Mouse (Mus musculus) MEL (cell line): Measurements from ENCODE around the gene Usp29.

Experiments
- CTCF ChIP-seq, 3 experiments: IDR thresholded peaks in 2 of 3; conservative IDR thresholded peaks in 1 of 3; 2 replicates each; pipeline ENCODE4 v1.5.1; 2011 to 2012; ENCODE audit warnings: low read length in 3 of 3, low read depth in 2 of 3, mild to moderate bottlenecking in 2 of 3, improper control_type of control experiment in 1 of 3, inconsistent platforms in 1 of 3, mixed read lengths in 1 of 3, moderate library complexity in 1 of 3; ENCODE audit not compliant: control insufficient read depth in 1 of 3, insufficient read depth in 1 of 3, poor library complexity in 1 of 3, severe bottlenecking in 1 of 3
- EP300 ChIP-seq, 2 experiments: IDR thresholded peaks; 2 replicates each; pipeline ENCODE4 v1.6.1; 2011; ENCODE audit warnings: improper control_type of control experiment in 2 of 2, low read length in 2 of 2, low read depth in 1 of 2, mild to moderate bottlenecking in 1 of 2
- ETS1 ChIP-seq: IDR thresholded peaks from 2 replicates; pipeline ENCODE4 v1.6.1; 2012; ENCODE audit warnings: low read depth, mild to moderate bottlenecking, inconsistent platforms, low read length, improper control_type of control experiment, moderate library complexity
- GABPA ChIP-seq: IDR thresholded peaks from 2 replicates; pipeline ENCODE4 v1.6.1; 2012; ENCODE audit warnings: low read depth, mild to moderate bottlenecking, inconsistent platforms, low read length, improper control_type of control experiment, moderate library complexity
- GATA1 ChIP-seq: IDR thresholded peaks from 2 replicates; pipeline ENCODE4 v1.6.1; 2011; ENCODE audit warnings: low read depth, low read length, improper control_type of control experiment
- HCFC1 ChIP-seq: IDR thresholded peaks from 2 replicates; pipeline ENCODE4 v1.6.1; 2012; ENCODE audit warnings: low read depth, mild to moderate bottlenecking, inconsistent platforms, low read length, improper control_type of control experiment, moderate library complexity
- JUND ChIP-seq: IDR thresholded peaks from 2 replicates; pipeline ENCODE4 v1.6.1; 2011; ENCODE audit warnings: low read depth, mild to moderate bottlenecking, improper control_type of control experiment, low read length
- MAX ChIP-seq: IDR thresholded peaks from 2 replicates; pipeline ENCODE4 v1.6.1; 2011; ENCODE audit warnings: low read length, improper control_type of control experiment
- NRF1 ChIP-seq: IDR thresholded peaks from 2 replicates; pipeline ENCODE4 v1.6.1; 2014; ENCODE audit warnings: low read depth, mild to moderate bottlenecking, inconsistent platforms, low read length, improper control_type of control experiment, moderate library complexity; ENCODE audit not compliant: poor library complexity, insufficient read depth, severe bottlenecking
- POLR2A ChIP-seq, 2 experiments: IDR thresholded peaks; 2 replicates each; pipeline ENCODE4 v1.6.1; 2011 to 2012; ENCODE audit warnings: low read length in 2 of 2, mild to moderate bottlenecking in 2 of 2, control low read depth in 1 of 2, improper control_type of control experiment in 1 of 2, low read depth in 1 of 2, moderate library complexity in 1 of 2; ENCODE audit not compliant: control insufficient read depth in 1 of 2, insufficient read depth in 1 of 2, poor library complexity in 1 of 2
- ZNF384 ChIP-seq: IDR thresholded peaks from 2 replicates; pipeline ENCODE4 v1.6.1; 2012; ENCODE audit warnings: low read depth, mild to moderate bottlenecking, inconsistent platforms, low read length, improper control_type of control experiment

DNA sequence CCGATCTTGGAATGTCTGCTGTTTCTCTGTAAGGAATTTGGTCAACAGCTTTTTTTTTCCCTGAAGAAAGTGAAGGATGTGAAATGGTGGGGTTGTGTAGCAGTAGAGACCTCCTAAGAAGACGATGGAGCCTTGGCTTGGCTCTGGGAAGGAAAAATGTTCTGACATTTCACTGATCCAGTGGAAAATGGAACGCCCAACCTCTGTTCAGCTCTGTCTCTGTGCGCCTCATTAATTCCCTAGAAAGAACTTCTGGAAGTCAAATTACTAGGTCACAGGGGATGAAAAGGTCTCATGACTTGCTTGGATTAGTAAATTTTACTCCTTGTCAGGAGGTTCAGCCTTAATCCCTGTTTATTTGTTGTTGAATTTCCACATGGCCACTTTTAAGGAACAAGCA is 92.3 kb downstream of the Usp29 start:
- TF ChIP-seq ETS1: no peak
- TF ChIP-seq GABPA: no peak
- no peak for TF ChIP-seq POLR2A (IDR thresholded peaks at IDR 0.05; ENCODE audit: control insufficient read depth in 1 of 2, insufficient read depth in 1 of 2, low read depth in 1 of 2, low read length in 2 of 2, poor library complexity in 1 of 2)
- TF ChIP-seq MAX: no peak
- TF ChIP-seq CTCF (IDR thresholded peaks at IDR 0.05 in 2 of 3, conservative IDR thresholded peaks at IDR 0.05 in 1 of 3; ENCODE audit: control insufficient read depth in 1 of 3, insufficient read depth in 1 of 3, low read depth in 2 of 3, low read length in 3 of 3, poor library complexity in 1 of 3, severe bottlenecking in 1 of 3): no peak
- no peak for TF ChIP-seq GATA1
- no peak for TF ChIP-seq ZNF384
- no peak for TF ChIP-seq NRF1
- no peak for TF ChIP-seq EP300 (IDR thresholded peaks at IDR 0.05; ENCODE audit: low read depth in 1 of 2, low read length in 2 of 2)
- no peak for TF ChIP-seq JUND
- no peak for TF ChIP-seq HCFC1
